Mouse (Mus musculus): ENCODE results near the gene Sult2b1. TPM values are rescaled to one million over a fixed set of nuclear protein-coding genes. Genes with fewer than 3 reads are reported as not detected.
A peak's percentile ranks its signal among the peaks of the same experiment; 100 is the strongest.

Sult2b1 gene
- total RNA-seq, 2 experiments from 2014 or later = not detected

- ATAC-seq (replicated peaks; ENCODE audit: low FRiP score, low TSS enrichment, poor library complexity, severe bottlenecking) = no peak
Measured at GRCm38 (mm10) chr7:45802551-45802950, 18.1 kb upstream of the Sult2b1 start.

GRCm38 (mm10) chr7:45801348-45801747 is 16.9 kb upstream of the Sult2b1 start:
- ATAC-seq (replicated peaks; ENCODE audit: low FRiP score, low TSS enrichment, poor library complexity, severe bottlenecking) = peak; percentile 71

- peak; percentile 64 for ATAC-seq (replicated peaks; ENCODE audit: low FRiP score, low TSS enrichment, poor library complexity, severe bottlenecking)
Measured at GRCm38 (mm10) chr7:45800546-45801204, 16.2 kb upstream of the Sult2b1 start.

GRCm38 (mm10) chr7:45800001-45800400 is 15.5 kb upstream of the Sult2b1 start:
- no peak for ATAC-seq (replicated peaks; ENCODE audit: low FRiP score, low TSS enrichment, poor library complexity, severe bottlenecking)

GRCm38 (mm10) chr7:45798931-45799330 is 14.5 kb upstream of the Sult2b1 start:
- no peak for ATAC-seq (replicated peaks; ENCODE audit: low FRiP score, low TSS enrichment, poor library complexity, severe bottlenecking)

- ATAC-seq (replicated peaks; ENCODE audit: low FRiP score, low TSS enrichment, poor library complexity, severe bottlenecking) = no peak
Measured at GRCm38 (mm10) chr7:45798511-45798836, 14.0 kb upstream of the Sult2b1 start.

- no peak for ATAC-seq (replicated peaks; ENCODE audit: low FRiP score, low TSS enrichment, poor library complexity, severe bottlenecking)
Measured at GRCm38 (mm10) chr7:45797661-45798510, 13.4 kb upstream of the Sult2b1 start.

- ATAC-seq (replicated peaks; ENCODE audit: low FRiP score, low TSS enrichment, poor library complexity, severe bottlenecking) = no peak
Measured at GRCm38 (mm10) chr7:45796950-45797349, 12.5 kb upstream of the Sult2b1 start.

GRCm38 (mm10) chr7:45794971-45795370 is 10.5 kb upstream of the Sult2b1 start:
- no peak for ATAC-seq (replicated peaks; ENCODE audit: low FRiP score, low TSS enrichment, poor library complexity, severe bottlenecking)

GRCm38 (mm10) chr7:45793969-45794585 is 9.6 kb upstream of the Sult2b1 start:
- ATAC-seq (replicated peaks; ENCODE audit: low FRiP score, low TSS enrichment, poor library complexity, severe bottlenecking) = no peak

- ATAC-seq (replicated peaks; ENCODE audit: low FRiP score, low TSS enrichment, poor library complexity, severe bottlenecking) = no peak
Measured at GRCm38 (mm10) chr7:45793240-45793639, 8.8 kb upstream of the Sult2b1 start.

GRCm38 (mm10) chr7:45791756-45792490 is 7.5 kb upstream of the Sult2b1 start:
- no peak for ATAC-seq (replicated peaks; ENCODE audit: low FRiP score, low TSS enrichment, poor library complexity, severe bottlenecking)

- ATAC-seq (replicated peaks; ENCODE audit: low FRiP score, low TSS enrichment, poor library complexity, severe bottlenecking) = no peak
Measured at GRCm38 (mm10) chr7:45790721-45791120, 6.3 kb upstream of the Sult2b1 start.

- ATAC-seq (replicated peaks; ENCODE audit: low FRiP score, low TSS enrichment, poor library complexity, severe bottlenecking) = no peak
Measured at GRCm38 (mm10) chr7:45787642-45788041, 3.2 kb upstream of the Sult2b1 start.

- ATAC-seq (replicated peaks; ENCODE audit: low FRiP score, low TSS enrichment, poor library complexity, severe bottlenecking) = 0 out of 2 replicates have a peak, but pooled peaks have one; percentile 19
Measured at GRCm38 (mm10) chr7:45786661-45787413, 2.4 kb upstream of the Sult2b1 start.

GRCm38 (mm10) chr7:45786136-45786578 is 1.7 kb upstream of the Sult2b1 start:
- no peak for ATAC-seq (replicated peaks; ENCODE audit: low FRiP score, low TSS enrichment, poor library complexity, severe bottlenecking)

- no peak for ATAC-seq (replicated peaks; ENCODE audit: low FRiP score, low TSS enrichment, poor library complexity, severe bottlenecking)
Measured at GRCm38 (mm10) chr7:45785388-45786135, 1.1 kb upstream of the Sult2b1 start.

- peak; percentile 41 for ATAC-seq (replicated peaks; ENCODE audit: low FRiP score, low TSS enrichment, poor library complexity, severe bottlenecking)
Measured at GRCm38 (mm10) chr7:45783511-45784091, 868 bp downstream of the Sult2b1 start, which contains the start of gene Lmtk3. Lmtk3 (plus strand) TSS chr7:45783738.

Measured in megakaryocyte-erythroid progenitor cell, adult 5-6 weeks (primary cell).